Mouse (Mus musculus): ENCODE data around the gene Otos.
A peak's percentile ranks its signal among the peaks of the same experiment; 100 is the strongest.

The Otos gene

GRCm38 (mm10) chr1:92648673-92649072 lies at the start of gene Otos:
Gene Otos, minus strand, starts transcription at chr1:92648841.
- DNase-seq: peak; percentile 71

- peak; percentile 71 for DNase-seq
These were observed 48.2 kb upstream of the Otos start for GRCm38 (mm10) chr1:92696848-92697247.

DNA sequence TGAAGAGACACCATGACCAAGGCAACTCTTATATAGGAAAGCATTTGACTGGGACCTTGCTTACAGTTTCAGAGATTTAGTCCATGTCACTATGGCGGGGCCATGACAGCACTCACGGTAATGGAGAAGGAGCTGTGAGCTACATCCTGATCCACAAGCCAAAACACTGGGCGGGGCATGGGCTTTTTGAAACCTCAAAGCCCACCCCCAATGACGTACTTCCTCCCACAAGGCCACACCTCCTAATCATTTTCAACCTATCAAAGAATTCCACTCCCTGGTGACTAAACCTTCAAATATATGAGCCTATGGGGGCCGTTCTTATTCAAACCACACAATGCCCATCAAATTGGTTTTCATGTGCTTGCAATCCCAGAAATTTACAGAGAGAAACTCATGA lies 47.1 kb upstream of the Otos start:
- DNase-seq: no peak

DNA sequence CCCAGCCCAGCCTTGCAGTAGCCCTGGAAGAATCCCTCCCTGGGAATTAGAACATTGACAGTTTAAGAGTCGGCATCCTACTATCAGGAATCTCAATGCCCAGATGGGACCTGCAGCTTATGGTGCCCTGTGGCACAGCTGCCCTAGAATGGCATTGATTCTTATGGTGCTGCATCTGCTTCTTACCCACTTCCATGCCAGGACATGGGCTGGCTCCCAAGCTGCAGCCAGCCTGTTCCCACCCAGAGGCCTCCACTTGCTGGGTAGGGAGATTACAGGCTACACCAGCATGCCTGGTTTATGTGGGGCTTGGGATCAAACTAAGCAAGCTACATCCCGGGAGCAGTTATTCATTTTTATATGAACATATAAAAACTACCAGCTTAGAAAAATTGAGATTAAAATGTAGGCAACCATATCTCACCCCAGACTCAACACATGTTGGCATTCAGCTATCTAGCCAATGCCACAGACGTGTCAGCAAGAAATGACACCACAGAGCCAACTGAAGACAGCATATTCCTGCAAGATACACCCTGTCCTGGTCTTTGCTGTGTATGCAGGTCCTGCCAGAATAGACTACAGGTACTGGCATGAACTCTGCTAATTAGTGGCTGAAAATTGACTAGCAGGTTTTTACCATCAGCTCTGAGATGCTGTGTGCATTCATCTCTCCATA lies 42.7 kb upstream of the Otos start:
- DNase-seq: no peak

DNA sequence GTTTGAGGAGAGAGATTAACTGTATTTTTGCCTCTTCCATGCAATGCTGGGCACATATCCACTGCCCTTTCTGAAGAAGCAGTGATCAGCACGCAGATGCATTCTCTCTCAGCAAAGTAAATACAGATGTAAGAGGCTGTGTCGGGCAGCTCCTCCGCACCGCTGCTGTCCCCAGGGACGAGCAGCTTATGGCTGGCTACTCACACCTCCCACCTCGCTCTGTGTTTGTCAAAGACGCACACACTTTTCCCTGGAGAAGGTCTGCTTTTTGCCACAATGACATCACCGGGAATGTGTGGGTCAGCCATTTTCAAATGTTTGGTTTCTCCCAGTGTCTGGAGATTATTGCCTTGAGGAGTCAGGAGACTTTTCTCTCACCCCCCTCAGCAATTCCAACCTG lies 38.4 kb upstream of the Otos start:
- no peak for DNase-seq

GRCm38 (mm10) chr1:92683151-92683550 lies 34.5 kb upstream of the Otos start:
- DNase-seq: no peak

- DNase-seq: peak; percentile 75
These were observed 32.3 kb upstream of the Otos start for GRCm38 (mm10) chr1:92680668-92681603.

GRCm38 (mm10) chr1:92678757-92679156 lies 30.1 kb upstream of the Otos start:
- no peak for DNase-seq

- no peak for DNase-seq
These were observed 28.0 kb upstream of the Otos start for GRCm38 (mm10) chr1:92676676-92676975.

GRCm38 (mm10) chr1:92675932-92676675 lies 27.5 kb upstream of the Otos start:
- DNase-seq: no peak

- no peak for DNase-seq
These were observed 24.7 kb upstream of the Otos start for GRCm38 (mm10) chr1:92673258-92673782.

DNA sequence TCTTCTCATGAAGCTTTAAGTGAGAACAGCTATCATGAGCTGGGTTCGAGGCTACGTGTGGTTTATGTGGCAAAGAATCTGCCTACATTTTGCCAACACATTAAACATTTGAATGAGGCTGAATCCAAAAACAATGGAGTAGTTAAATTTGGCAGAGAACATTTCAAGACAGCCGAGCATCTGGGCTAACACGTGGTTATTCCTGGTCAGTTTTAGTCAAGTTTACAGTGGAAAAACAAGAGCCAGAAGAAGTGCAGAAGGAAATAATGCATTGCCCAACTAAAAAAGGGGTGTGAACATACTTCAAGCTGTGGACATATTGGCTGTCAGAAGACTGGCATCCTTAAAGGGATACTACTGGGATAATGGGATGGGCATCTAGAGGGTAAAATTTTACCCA lies 22.7 kb upstream of the Otos start:
- no peak for DNase-seq

DNA sequence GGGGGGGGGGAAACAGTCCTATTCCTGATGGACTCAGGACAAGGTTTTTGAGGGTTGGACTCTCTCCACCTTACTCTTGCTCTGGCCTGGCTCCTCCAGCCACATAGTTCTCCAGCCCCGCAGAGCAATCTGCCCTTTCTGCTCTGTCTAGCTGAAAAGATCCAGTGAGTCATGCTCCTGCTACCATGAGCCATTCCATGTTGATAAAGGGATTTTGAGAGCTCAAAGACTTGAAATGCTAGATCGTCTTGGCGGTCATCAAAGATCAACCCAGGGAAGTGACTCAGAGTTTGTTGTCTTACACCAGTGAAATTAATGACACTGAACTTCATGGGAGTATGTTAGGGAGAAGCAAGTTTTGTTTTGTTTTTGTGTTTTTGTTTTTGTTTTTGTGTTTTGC lies 20.8 kb upstream of the Otos start:
- no peak for DNase-seq

GRCm38 (mm10) chr1:92667106-92667505 lies 18.5 kb upstream of the Otos start:
- DNase-seq: peak; percentile 38

DNA sequence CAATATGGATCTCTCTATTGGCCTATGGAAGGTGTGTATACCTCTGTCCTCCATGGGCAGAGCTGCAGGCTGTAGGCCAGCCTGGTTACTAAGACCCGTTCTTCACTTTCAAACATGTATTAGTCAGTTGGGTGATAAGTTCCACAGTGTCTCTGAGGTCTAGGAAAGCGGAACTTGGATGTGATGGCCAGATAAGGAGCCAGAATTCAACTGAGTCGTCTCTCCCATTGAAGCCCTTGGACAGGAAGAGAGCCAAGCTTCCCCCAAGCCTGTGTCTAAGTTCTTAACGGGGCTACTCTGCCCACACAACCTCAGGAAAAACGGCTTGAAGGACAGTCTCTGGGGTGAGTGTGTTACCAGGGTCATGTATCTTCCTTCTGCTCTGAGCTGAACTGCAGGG lies 10.8 kb upstream of the Otos start:
- DNase-seq: no peak

GRCm38 (mm10) chr1:92657025-92657820 lies 8.6 kb upstream of the Otos start:
- DNase-seq: no peak

- no peak for DNase-seq
These were observed 6.0 kb upstream of the Otos start for GRCm38 (mm10) chr1:92654676-92655075.

DNA sequence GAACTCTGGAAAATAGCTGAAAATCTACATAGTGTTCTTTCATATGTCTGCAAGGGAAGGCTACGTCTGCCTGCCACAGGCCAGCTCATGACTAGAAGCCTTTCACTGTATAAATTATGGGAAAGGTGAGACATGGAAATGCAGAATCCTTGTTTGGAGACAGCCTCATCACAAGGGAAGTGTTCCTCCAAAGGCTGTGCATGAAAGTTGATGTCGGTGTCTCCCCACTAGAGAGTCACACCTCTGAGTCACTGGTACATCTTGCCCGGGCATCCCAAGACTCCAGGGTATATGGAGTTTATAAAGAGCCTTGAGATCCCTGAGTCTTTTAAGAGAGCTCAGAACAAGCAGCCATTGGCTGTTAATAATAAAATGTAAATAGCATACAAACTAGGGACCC lies 4.5 kb upstream of the Otos start:
- no peak for DNase-seq

- no peak for DNase-seq
These were observed 2.8 kb upstream of the Otos start for GRCm38 (mm10) chr1:92651467-92651866.

DNA sequence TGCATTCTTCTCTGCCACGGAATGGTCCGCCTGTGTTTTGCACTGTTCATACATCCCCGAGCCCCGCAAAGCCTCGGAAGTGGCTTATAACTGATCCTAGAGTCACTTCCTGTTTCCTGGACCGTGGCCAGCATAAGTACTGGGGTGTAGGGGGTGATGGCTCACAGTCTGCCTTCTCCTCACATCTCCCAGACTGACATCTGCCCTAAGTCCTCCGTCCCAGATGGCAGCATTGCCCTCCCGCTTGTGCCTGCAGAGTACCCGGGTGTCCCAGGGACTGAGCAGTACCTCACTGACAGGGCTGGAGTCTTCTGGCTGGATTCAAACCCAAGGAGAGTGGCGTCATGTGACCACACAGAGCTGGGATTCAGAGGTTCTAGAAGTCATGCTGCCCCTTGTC lies 444 bp downstream of the Otos start:
- DNase-seq: no peak

- peak; percentile 72 for DNase-seq
These were observed 889 bp downstream of the Otos start for GRCm38 (mm10) chr1:92647752-92648151.

DNA sequence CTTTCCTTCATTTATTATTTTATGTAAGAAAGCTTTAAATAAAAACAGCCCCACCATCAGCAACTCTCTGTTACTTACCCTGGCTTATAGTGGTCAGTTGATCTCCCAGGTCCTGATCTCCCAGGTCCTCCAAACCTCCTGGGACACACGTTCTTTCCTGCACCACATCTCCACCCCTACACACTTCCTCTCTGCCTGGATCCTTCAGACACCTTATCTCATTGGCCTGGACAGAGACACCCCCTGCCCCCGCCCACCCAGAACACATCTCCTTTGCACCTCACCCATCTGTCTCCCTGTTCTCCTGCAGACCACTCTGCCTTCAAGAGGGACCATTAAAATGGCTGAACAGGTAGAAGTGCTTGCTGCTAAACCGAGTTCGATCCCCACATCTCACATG lies 1.6 kb downstream of the Otos start:
- DNase-seq: no peak

DNA sequence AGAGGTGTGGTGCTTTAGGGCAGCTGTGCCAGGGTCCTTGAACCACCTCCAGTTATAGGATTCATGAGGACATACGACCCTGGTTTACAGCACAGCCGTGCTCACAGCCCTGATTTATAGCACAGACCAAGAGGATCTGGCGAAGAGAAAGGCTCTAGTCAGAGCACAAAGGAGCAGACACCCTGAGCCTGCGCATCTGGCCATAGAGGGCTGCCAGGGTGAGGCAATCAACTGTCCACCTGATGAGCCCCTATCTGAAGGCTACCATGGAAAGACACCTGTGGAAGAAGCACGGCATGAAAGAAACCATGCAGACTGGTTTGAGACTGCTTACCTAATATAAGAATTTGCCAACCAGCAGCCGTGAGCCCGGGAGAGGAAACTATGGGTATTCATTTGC lies 2.0 kb downstream of the Otos start:
- DNase-seq: no peak
